Mouse (Mus musculus): ENCODE data around the gene Olfr532.
"Not testable (repeated sequence)": the region's sequence is repeated elsewhere in the genome, so short reads cannot be mapped to it uniquely, and the experiment has no call there.

Olfr532 gene

DNA sequence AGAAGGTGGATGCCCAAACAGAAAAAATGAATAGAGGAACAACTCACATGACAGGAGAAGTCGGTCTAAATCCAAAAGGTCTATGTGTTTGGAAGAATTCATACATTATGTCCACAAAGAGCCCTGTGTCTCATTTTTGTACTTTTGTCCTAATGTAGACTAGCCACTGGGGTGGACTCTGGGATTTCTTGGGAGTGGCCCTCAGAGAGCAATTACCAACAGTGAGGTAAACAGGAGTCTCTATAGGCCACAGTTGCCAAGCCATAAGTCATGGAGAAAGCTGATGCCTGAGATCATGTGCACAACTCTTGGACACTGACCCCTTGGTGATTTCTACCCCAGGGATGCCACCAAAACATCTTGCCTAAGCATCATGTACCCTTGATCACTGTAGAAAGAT lies at the start of gene Olfr532:
Gene Olfr532 (minus strand): TSS at position 101 of the 400 bp plus-strand sequence.
- no peak for DNase-seq (ENCODE audit: low read depth, low spot score)

DNA sequence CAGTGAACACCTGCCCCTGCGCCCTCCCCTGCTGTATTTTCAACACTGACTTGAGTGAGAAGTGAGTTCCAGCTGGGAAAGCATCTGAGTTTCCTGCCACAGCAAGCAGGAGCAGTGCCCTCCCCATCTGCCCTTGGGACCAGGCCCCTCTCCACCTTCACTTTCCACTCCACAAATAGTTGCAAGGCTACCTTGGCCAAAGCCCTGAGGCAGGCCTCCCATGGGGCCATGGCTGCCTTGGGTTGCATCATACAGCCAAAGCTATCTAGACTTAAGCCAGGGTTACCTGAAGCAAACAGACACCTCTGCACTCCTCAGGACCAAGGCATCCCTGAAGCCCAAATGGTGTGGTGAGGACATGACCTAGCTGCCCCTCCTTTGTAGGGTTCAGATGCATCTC lies 41.6 kb upstream of the Olfr532 start, which contains the start of gene Olfr533:
Gene Olfr533 (plus strand): TSS at position 301 of the 400 bp plus-strand sequence.
- DNase-seq (ENCODE audit: low read depth, low spot score) = not testable (repeated sequence)

DNA sequence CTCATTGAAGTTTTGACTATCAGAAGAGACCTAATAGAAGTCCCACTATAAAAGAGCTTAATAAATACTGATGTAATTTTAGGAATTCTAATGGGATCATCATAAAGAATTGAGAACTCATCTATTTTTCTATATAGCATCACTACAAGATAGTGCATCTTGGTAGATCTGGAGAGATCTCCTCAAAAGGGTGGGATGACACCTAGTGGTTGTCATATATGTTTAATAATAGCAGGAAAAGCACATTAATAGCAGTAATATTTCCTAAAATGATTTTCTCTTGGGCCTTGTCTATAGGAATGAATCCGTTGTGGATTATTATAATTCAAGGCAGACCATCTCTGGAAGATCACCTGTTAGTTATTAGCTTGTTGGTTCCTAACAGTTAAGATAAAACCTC lies 21.7 kb upstream of the Olfr532 start:
- no peak for DNase-seq (ENCODE audit: low read depth, low spot score)

DNA sequence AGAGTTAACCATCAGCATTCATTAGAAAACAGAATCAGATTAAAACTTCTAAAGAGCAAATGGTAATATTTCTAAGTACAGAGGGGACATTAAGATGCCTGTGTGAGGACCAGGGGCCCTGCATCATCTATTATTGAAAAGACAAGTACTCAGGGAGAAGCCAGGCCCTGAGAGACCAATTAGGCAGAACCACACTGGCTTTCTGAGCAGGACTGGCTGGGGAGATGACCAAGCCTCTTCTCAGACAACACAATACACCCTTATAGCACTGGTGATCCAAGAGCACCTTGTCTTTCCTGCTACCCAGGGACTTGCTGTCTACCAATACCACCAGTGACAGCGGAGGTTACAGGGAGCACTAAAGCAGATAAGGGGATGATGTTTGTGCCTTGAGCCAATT lies 18.6 kb downstream of the Olfr532 start, which contains the start of gene Olfr531:
Gene Olfr531 (minus strand): TSS at position 101 of the 400 bp plus-strand sequence.
- DNase-seq (ENCODE audit: low read depth, low spot score) = no peak

DNA sequence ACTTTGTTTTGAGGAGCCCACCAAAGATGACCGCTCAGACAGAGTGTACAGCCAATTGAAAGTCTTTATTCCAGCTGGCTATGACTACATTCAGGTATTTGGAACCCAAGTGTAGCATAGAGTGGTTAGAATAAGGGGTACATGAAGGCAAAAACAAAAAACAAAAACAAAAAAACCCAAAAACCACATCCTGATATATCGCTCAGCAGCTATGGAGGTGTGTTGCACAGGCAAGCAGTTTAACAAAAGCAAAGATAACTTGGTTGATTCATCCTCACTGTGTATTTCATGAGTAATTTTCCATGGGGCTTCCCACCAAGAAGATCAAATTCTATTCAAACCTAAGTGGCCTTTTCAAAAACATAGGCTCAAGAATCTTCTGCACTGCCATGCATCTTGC lies 44.5 kb downstream of the Olfr532 start:
- DNase-seq (ENCODE audit: low read depth, low spot score) = no peak

DNA sequence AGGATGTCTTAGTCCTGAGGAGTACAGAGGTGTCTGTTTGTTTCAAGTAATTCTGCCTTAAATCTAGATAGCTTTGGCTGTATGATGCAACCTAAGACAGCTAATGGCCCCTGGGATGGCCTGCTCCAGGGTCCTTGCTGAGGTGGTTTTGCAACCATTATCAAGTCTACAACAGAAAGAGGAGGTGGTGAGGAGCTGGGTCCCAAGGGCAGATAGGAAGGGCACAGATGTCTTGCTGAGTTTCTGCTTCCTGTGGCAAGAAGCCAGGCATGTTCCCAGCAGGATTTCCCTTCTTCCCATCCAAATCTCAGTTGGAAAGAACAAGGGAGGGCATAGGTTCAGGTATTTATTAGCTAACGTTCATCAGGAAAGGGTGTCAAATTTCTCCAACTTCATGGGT lies 45.2 kb downstream of the Olfr532 start, which contains the start of gene Olfr530:
Gene Olfr530 (minus strand): TSS at position 101 of the 400 bp plus-strand sequence.
- no peak for DNase-seq (ENCODE audit: low read depth, low spot score)

DNA sequence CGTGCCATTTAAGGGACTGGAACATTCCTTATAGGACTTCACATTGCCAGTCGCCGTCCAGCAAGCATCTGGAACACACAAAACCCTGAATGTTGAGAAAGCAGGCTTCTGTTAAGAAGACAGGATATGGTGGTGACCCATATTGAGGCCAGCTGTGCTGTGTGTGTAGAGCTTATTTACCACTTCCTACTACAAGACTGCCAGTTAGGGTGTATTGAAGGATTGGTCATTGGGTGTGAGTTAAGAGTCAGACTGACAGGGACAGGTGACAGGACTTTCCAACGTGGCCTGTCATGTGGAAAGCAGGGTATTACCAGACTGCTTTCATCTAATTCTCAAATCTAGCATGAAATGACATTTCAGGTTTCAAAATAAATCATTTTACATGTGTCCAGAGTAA lies 47.1 kb downstream of the Olfr532 start:
- DNase-seq (ENCODE audit: low read depth, low spot score) = no peak

Data from ZHBTc4 (cell line).